Mouse (Mus musculus) spleen, postnatal 4 days (tissue): ENCODE results near the gene Lrrc47.

Source experiments
- DNase-seq, 2 experiments: peaks; one replicate each; pipeline ENCODE4 v3.0.0; 2022; ENCODE audit warnings: low spot score in 2 of 2

The Lrrc47 gene

DNA sequence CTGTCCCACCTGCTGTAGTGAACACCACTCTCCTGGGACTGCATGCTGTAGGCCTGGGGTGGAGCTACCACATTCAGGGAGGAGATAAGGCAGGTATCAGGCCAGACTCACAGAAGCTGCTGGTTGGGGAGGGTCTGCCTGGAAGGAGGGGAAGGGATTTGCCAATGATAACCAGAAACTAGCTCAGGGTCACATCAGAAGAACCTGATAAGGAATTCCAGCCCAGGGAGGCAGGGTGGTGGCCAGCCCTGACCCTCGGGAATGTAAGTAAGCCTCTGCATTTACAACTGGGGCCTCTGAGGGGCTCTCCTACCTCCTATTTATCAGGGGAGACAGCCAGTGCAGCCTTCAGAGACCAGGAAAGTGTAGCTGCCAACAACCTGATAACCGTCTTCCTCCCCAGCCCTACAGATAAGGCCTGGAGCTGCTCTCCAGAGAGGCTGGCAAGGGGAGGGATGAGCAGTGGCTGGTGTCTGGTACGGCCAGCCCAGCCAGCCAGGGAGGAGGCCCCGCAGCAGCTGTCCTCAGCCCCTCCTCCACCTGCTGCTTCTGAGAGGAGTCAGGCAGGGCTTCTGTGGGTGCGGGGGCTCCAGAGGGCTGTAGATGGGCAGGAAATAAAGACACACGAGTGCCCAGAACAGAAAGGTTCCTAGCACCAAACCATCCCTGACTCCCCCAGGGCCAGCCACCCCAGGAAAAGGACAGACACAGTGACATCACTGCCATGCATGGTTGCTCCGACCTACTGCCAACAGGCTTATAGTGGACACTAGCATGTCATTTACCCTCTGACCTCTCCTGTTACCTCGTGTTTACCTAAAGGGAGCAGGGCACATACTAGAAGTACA is 12.4 kb downstream of the Lrrc47 start:
- DNase-seq, result peak; percentile 75 to 80

DNA sequence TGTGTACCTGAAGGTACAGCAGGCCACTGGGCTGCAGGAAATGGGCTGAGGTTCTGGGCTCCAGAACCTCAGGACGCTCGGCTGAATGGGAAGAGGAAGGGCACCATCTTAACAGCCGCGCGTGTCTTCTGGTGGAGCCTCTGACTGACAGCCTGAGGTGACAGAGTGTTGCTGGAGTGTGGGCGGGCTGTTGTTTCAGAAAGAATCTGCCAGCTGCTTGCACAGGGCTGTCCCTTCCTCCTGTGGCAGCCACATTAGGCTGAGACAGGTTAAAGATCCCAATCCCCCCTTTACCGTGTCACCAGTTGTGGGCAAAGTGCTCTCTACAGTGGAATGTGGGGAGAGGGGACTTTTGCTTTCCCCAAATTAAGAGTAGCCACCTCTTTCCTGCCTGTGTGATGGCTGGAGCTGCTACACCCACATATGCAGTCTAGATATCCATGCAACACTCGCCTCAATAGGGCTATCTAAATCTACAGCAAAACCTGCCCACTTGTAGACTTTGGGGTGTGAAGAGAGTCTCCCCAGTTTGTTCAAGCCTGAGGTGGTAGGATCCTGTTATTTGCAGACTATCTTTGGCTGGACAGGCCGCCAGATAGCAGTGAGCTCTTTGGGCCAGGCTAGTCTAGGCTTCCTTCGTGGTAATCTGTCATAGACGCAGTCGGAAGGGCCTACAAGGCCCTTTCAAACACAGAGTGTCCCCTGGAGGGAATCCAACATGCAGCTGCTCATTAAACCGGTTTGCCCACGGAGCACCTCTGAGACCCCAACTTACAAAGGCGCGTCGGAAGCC is 13.4 kb downstream of the Lrrc47 start:
- DNase-seq, result peak in 1 of 2 experiments; percentile 40

DNA sequence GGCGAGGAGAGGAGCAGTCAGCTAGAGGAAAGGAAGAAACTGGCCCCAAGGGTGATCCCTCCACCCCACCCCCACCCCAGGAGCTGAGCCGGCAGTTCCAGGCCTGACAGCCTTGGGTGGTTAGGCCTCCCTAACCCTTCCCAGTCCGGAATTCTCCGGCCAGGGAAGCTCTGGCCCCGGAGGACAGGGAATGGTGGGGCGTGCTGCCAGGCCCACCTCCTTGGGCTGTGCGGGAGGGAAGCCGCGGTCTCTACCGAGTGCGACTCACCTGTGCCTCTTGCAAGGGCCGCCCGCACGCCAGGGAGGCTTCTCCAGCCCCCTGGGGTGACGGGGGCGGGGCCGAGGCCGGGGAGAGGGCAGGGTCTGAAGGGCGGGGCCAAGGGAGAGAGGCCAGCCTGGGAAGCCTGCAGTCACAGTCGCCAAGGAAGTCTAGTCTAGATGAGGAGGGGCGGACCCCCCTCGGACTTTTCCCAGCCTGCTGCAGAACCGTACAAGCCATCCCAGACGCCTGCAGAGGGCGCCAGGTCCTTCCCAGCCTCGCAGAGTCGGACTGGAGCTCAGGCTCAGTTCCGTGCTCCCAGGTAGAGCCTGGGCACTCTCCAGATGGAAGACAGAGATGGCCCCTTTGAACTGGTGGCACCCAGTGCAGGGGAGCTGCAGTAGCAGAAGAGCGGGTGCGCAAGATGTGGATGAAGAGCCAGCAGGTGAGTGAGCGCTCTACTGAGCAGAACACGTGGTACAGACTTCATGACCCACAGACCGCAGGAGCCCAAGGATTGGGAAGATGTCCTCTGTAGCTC is 14.3 kb downstream of the Lrrc47 start, which contains the start of gene Smim1:
Smim1 (minus strand) TSS at position 590 of the 800 bp plus-strand sequence.
- peak; percentile 76 to 84 for DNase-seq

DNA sequence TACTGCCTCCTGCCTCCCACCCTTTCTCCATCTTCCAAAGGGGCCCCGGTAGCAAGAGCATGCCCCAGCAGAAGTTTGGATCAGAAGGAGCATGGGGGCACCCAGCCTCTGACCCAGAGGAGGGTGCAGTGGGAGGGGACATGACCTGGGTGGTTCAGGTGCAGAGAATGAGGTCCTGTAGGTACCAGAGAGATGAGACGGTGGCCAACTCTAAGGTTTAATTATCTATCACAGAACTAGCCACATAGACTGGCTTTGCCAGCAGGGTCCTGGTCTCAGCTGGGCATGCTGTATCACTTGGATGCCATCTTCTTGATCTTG is 14.9 kb downstream of the Lrrc47 start:
- DNase-seq, result no peak

DNA sequence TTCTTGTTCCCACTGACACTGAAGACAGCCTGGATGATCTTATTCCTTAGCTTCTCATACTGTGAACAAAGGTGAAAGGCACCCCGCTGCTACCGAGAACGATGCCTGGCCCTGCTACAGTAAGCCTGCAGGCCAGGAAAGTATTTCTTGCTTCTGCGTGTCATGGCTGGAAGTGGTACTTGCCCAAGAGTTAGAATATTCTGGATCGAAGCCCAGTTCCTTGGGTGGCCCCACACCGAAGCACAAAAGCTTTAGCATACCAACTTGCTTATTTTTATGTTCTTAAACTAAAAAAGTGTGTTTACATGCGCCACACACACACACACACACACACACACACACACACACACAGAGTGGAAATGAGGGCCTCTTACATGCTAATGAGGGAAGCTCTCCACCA is 16.5 kb downstream of the Lrrc47 start:
- no peak for DNase-seq

DNA sequence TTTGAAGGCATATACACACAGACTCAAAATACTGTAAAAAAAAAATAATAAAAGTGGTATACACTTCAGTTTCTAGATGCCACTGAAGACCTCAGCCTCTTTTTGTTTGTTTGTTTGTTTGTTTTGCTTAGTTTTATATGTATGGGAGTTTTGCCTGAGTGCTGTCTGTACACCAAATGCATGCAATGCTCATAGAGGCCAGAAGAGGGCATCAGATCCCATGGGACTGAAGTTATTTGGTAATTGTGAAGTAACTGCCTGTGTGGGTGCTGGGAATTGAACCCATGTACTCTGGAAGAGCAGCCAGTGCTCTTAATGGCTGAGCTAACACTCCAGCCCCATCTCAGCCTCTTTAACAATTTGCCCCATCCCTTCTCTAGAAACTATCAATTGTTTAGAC is 17.1 kb downstream of the Lrrc47 start:
- no peak for DNase-seq

DNA sequence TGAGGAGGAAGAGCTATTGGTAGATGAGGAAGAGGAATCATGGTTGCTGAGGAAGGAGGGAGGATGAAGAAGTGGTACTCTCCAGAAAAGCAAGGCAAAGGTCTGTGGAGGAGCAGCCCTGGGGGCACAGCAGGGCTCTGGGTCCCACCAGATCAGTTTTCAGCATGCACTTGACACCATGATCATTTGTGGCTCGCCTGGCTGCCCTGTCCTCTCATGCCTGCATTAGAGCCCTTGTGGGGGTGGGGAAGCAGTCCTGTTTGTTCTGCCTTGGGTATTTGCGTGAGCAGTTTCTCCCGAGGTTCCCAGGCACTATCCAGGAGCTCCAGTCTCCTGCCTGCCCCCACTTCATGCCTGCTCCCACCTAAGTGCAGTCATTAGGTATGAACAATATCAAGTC is 25.6 kb downstream of the Lrrc47 start:
- no peak for DNase-seq

DNA sequence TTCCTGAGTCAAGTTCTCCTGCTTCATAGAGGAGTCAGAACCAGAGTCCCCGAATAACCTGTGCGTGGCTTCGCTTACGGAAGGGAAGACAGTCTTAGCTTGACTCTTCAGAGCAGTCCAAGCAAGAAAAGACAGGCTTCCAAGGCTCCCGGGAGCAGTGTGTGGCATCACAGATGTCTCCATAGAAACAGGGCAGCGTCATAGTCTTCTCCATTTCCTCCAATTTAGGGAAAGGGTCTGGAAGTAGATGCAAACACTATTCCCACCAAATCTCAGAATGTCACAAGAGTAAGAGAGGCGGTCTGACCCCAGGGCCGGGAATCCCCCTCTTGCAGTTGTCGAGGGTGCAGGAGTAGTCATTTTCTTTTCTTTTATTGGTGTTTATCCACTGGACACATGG is 31.0 kb downstream of the Lrrc47 start, which contains the start of gene Ccdc27:
Ccdc27 (minus strand) TSS at position 101 of the 400 bp plus-strand sequence.
- DNase-seq, result no peak

DNA sequence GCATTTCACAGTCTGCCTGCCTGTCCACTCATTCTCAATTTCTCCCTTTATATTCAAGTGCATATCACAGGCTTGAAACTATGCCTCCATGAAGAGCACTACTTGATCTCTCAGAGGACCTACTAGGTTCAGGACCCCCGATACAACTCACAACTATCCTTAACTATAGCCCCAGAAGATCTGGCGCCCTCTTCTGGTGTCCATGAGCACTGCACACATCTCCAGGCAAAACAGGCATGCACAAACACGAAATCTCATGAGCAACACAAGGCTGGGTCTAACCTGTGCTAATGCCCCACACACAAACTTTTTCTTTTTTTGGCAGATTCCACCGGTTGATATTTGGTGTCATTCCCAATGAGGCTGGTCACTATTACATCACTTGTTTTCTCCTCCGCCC is 34.3 kb downstream of the Lrrc47 start:
- DNase-seq, result no peak

DNA sequence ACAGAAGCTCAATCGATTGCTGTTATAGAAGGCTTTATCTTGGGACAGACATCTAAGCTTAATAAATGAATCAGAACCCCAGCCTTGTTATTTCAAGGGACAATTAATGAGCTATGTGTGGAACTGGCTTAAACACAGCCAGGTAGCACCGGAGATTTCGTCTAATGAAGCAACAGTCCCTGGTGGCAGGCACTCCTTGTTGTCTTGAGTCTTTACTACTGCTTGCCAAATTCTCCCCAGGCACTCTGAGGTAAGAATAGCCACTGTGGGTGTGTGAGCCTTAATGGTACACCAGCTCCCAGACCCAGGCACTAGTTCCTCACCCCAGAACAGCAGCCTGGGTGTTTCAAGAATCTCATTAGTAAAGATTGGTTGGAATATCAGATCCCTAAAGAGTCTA is 39.9 kb downstream of the Lrrc47 start:
- no peak for DNase-seq

DNA sequence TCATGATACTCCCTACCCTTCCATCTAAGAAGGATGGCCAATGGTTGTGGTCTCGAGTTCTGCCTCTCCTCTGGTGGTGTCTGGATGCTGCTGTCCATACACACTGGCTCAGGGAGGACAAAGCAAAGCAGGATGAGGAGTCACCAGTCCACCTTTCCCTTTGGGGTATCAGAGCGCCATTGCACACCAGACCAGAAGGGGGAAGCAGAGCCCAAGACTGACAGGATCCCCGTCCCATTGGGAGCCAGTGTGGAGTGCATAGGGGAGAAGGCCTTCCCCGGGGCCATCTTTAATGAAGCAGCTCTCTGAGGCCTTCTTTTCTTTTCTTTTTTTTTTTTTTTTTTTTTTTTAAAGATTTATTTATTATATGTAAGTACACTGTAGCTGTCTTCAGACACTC is 41.5 kb downstream of the Lrrc47 start:
- DNase-seq, result no peak

DNA sequence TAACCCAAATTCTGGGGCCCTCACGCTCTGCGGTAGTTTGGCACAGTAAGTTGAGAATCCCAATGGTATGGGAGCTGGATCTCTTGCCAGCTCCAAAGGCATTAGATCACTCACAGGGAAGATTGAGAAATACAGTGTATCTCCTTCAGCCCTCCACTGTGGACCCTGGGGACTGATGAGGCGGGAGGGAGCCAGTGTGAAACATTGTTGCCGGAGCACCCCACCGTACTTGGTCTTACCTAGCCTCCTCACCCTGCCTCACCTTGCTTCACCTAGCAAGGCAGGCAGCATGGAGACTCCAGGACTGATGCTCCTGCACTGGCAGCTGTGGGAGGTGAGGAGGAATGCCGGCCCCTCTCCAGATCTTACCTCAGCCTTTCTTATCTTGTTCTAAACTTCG is 44.0 kb downstream of the Lrrc47 start:
- no peak for DNase-seq

DNA sequence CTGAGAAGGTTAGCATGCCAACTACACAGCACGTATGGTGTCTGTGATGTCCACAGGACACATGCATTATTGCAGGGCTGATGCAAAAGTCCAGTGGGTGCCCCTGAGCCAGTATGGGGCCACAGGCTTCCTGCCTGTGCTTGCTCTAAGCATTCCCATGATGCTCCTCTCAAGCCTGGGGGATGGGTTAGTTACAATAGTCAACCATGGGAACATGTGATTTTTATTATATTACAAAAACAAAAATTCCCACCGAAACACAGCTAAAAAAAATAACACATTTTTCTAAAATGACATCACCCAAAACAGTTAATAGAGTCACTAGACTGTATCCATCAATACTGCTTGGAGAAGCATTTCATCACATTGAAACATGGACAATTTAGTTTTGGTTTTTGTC is 44.5 kb downstream of the Lrrc47 start:
- no peak for DNase-seq

DNA sequence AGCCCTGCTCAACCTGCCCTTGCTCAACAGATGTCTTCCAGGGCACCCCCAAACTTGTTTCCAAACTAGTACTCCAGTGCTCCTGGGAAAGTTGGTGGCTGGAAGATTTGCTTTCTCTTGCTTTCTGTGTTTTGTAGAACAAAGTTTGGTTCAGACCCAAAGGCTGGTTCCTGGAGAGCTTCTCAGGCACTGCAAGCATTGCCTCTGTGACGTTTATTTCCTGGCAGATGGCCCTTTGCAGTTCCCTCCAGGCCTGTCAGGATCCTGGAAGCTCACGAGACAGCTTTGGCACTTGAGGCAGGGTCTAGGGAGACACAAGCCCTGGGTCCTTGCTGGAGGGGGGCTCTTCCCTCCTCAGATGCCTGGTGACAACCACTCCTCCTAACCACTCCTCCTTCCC is 45.1 kb downstream of the Lrrc47 start:
- no peak for DNase-seq

DNA sequence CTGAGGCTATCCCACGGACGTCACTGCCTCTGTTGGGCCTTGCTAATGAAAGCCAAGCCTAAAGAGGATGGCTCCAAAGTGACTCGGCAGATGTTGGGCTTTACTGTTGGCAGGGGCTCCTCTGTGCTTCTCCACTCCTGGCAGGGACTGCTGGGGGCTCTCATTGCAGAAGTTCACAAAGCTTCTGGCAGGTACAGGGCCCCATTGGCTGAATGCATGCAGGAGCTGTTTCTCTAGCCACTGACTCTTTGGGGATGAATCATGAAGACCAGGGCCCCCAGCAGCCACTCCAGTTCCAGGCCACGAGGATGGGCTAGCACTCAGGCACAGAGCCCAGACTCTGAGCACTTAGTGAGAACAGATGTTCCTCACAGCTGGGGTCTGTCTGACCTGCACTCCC is 46.2 kb downstream of the Lrrc47 start:
- DNase-seq, result no peak

DNA sequence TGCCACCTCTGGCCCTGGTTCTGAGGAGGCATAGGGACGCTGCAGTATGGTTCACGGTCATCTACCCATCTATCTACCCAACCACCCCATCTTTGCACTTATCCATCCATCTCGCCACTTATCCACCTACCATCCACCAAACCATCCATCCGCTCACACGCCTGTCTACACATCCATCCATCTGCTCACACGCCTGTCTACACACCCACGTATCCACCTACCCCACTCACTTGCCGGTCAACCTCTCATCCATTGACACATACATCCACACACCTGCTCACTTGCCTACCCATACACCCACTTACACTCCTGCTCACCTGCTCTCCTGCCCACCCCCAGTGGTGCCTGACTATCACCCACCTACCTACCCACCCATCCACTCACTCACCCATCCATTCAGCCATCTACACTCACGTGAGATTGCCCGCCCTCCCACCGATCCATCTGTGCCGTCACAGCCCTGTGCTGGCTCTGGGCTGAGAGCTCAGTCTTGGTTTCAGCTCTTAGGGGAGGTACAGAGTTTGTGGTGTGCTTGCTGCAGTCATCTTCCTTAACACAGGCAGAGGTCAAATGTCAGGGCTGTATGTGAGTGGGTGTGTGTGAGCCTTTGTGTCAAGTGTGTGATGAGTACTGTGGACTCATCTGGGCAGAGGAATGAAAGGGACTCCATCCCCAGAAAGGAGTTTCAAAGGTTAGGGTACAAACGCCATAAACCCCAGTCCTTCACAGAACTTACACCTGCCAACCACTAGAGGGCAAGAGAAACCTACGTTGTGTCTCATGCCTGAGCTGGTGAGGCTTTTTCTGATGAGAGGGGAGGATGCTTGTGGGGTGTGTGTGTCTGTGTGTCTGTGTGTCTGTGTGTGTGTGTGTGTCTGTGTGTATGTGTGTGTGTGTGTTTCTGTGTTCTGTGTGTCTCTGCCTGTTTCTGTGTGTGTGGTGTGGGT is 53.6 kb downstream of the Lrrc47 start:
- DNase-seq, result no peak

DNA sequence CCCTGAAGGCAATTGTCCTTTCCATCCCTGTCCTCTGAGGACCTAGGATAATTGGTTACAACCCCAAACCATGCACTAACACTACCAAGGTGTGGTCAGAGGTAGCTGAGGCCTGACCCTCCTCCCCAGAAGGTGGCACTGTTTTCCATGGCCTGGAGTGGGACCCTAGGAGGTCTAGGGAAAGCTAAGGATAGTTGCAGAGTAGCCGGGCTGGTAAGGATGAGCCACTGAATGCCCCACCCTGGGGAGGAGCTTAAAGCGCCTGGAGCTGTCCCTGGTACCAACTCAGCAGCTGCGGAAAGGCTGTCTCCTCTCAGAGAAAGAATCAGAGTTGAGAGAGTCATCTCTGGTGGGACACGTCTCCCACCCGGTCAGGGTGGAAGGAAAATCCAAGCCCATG is 59.4 kb downstream of the Lrrc47 start:
- no peak for DNase-seq
